Mouse (Mus musculus) small intestine, adult 2 months (tissue): ENCODE data around the gene Ipo11.

Experiments
- CTCF ChIP-seq: fragments of 200-500 bp; IDR thresholded peaks from 2 replicates; pipeline ENCODE4 v1.5.1; 2012; ENCODE audit warnings: low read depth, mild to moderate bottlenecking, control low read depth, inconsistent platforms, low read length, moderate library complexity, mixed read lengths; ENCODE audit not compliant: insufficient replicate concordance, insufficient read length; ENCODE audit errors: extremely low read depth
- POLR2A ChIP-seq: fragments of 200-500 bp; IDR thresholded peaks from 2 replicates; pipeline ENCODE4 v1.6.1; 2012; ENCODE audit warnings: low read depth, mild to moderate bottlenecking, control low read depth, inconsistent platforms, low read length, moderate library complexity

DNA sequence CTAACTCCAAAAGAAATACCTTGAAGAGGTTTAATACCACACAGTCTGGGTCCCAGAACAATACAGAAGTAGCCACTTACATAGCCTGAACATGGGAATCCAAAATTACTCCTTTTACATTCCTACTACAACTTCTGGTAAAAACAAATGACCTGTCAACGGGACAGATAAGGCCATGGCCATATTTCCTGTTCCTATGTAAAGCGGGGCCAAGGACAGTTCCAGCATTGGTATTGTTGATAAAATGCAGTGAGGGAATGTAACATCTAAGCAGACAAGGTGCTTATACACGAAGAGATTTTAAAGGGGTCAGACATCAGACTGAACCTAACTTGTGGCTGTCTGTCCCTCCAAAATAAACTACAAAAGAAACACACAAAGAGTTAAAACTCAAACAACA lies 91.8 kb downstream of the Ipo11 start:
- no peak for TF ChIP-seq CTCF
- TF ChIP-seq POLR2A: no peak
